Mouse (Mus musculus): ENCODE results near the gene Hk1.

GRCm38 (mm10) chr10:62345147-62345546 lies 34.6 kb downstream of the Hk1 start:
- TF ChIP-seq CTCF (IDR thresholded peaks at IDR 0.05; ENCODE audit: extremely low read depth, insufficient read length, insufficient replicate concordance, low read depth, low read length), result no peak
- TF ChIP-seq POLR2A (IDR thresholded peaks at IDR 0.05; ENCODE audit: low read depth, low read length), result no peak

Data from small intestine, adult 2 months (tissue).